Mouse (Mus musculus) midbrain, embryonic 10.5 days (tissue): ENCODE results near the gene Tmem242. TPM values are rescaled to one million over a fixed set of nuclear protein-coding genes. Genes with fewer than 3 reads are reported as not detected.

Experiments used
- microRNA-seq: library from miRNA; unstranded; fragments of <30 nt; microRNA quantifications from one replicate; pipeline ENCODE4, GENCODE M21; 2017
- polyA plus RNA-seq: library from polyadenylated mRNA; unstranded; fragments of >200 nt; fragmentation: Nextera tagmentation; extraction: Ambion mirVana; gene quantifications from 2 replicates; pipeline ENCODE4 v1.2.1, GENCODE M21; 2016

Tmem242 gene
- polyA plus RNA-seq, 1 experiment from 2014 or later = 136 TPM

Small RNA genes lying within 50 kb of the gene (microRNA-seq; reads per million reads assigned to microRNA genes)
- gene Gm22475 = not detected

Other genes starting within 250 kb of the Tmem242 start
- gene Ldhal6b, start 21.5 kb downstream of the Tmem242 start, polyA plus RNA-seq = not detected in 2 replicates
- gene Zdhhc14, start 52.3 kb upstream of the Tmem242 start, polyA plus RNA-seq = 0.99 and 1.5 TPM in 2 replicates